Mouse (Mus musculus) heart, adult 2 months (tissue): ENCODE data around the gene Crtc1. TPM values are rescaled to one million over a fixed set of nuclear protein-coding genes. Genes with fewer than 3 reads are reported as not detected.

ENCODE experiments used
- DNase-seq, 2 experiments: peaks; one replicate each; pipeline ENCODE4 v3.0.0; 2021
- H3K27ac ChIP-seq: fragments of 200-600 bp; 2 replicates; pipeline ENCODE4 v1.8.1; 2022
- H3K27me3 ChIP-seq: fragments of 200-500 bp; 2 replicates; pipeline ENCODE4 v1.6.1; 2012; ENCODE audit warnings: mild to moderate bottlenecking, low read length, inconsistent platforms, mixed read lengths; ENCODE audit not compliant: control insufficient read depth, insufficient read depth
- H3K36me3 ChIP-seq: fragments of 200-500 bp; 2 replicates; pipeline ENCODE4 v1.6.1; 2012; ENCODE audit warnings: low read length, inconsistent platforms; ENCODE audit not compliant: control insufficient read depth, insufficient read depth
- H3K4me1 ChIP-seq: fragments of 200-500 bp; 2 replicates; pipeline ENCODE4 v1.6.1; 2011; ENCODE audit warnings: low read length; ENCODE audit not compliant: control insufficient read depth, insufficient read depth
- H3K4me3 ChIP-seq: fragments of 200-600 bp; 2 replicates; pipeline ENCODE4 v1.8.1; 2022
- H3K79me2 ChIP-seq: fragments of 200-500 bp; replicated peaks from 2 replicates; pipeline ENCODE4 v1.6.1; 2012; ENCODE audit warnings: mild to moderate bottlenecking, inconsistent platforms, low read length, moderate library complexity, mixed read lengths; ENCODE audit not compliant: control insufficient read depth, insufficient read depth
- H3K9ac ChIP-seq: fragments of 200-500 bp; 2 replicates; pipeline ENCODE4 v1.6.1; 2012; ENCODE audit warnings: low read depth, mild to moderate bottlenecking, control low read depth, inconsistent platforms, low read length, mixed read lengths
- CTCF ChIP-seq: fragments of 200-600 bp; IDR thresholded peaks from 2 replicates; pipeline ENCODE4 v1.8.1; 2022; ENCODE audit warnings: antibody characterized with exemption, mild to moderate bottlenecking, moderate library complexity
- EP300 ChIP-seq: fragments of 200-500 bp; IDR thresholded peaks from 2 replicates; pipeline ENCODE4 v1.6.1; 2011; ENCODE audit warnings: low read depth, low read length, control low read depth; ENCODE audit not compliant: insufficient read depth
- POLR2A ChIP-seq: fragments of 200-500 bp; IDR thresholded peaks from 2 replicates; pipeline ENCODE4 v1.6.1; 2011; ENCODE audit warnings: mild to moderate bottlenecking, low read depth, low read length, control low read depth; ENCODE audit not compliant: insufficient read depth
- WGBS: fragments of 180-500 bp; shearing (Covaris S2); methylation state at CpG from one replicate; pipeline ENCODE4 v1.1.7; 2018; 5-methylcytosine and 5-hydroxymethylcytosine counted together
- intact Hi-C: fragments of 180-260 bp; cut with DNase I; formaldehyde crosslinking; loops from one replicate; pipeline ENCODE4 v1.15.1; 2025
- polyA plus RNA-seq: library from polyadenylated mRNA; depleted of rRNA; stranded (reverse); fragments of >200 nt; gene quantifications from 2 replicates; pipeline ENCODE4 v1.2.3, GENCODE M21; 2012
- total RNA-seq, 2 experiments: library from RNA; stranded (reverse); gene quantifications; 2 replicates each; pipeline ENCODE4 v1.2.3; 2021

The Crtc1 gene
- total and polyA plus RNA-seq, 3 experiments: 7.4 to 14.9 (median 8.1) TPM

GRCm38 (mm10) chr8:70431213-70431612, 8.2 kb downstream of the Crtc1 start:
- no peaks in the 10 kb centered on the region for H3K4me1 ChIP-seq
- intact Hi-C loops: no loop called here
- no peak overlapping the region for H3K27ac ChIP-seq
- TF ChIP-seq POLR2A: no peak
- TF ChIP-seq CTCF: no peak
- no peak for TF ChIP-seq EP300
- no peaks in the 10 kb centered on the region for H3K36me3 ChIP-seq
- H3K4me3 ChIP-seq: no peak overlapping the region
- DNase-seq: no peak
- 0 out of 2 replicates have a peak, but pooled peaks cover 3% of the 10 kb centered on the region for H3K79me2 ChIP-seq
- no peak overlapping the region for H3K9ac ChIP-seq
- WGBS: 89% methylated on average over 4 of the region's 4 CpGs
- no peaks in the 10 kb centered on the region for H3K27me3 ChIP-seq

- Histone ChIP-seq H3K4me1 (no peaks in the 10 kb centered on the region), H3K4me3 (no peak overlapping the region), H3K27me3 (no peaks in the 10 kb centered on the region), H3K9ac (no peak overlapping the region), H3K27ac (no peak overlapping the region), H3K36me3 (no peaks in the 10 kb centered on the region), H3K79me2 (no peaks in the 10 kb centered on the region)
- WGBS: 82% methylated on average over 2 of the region's 2 CpGs
- intact Hi-C loops: no loop called here
- TF ChIP-seq EP300: no peak
- no peak for TF ChIP-seq POLR2A
- no peak for TF ChIP-seq CTCF
- no peak for DNase-seq
These were observed 13.0 kb downstream of the Crtc1 start for GRCm38 (mm10) chr8:70426300-70426907.

- H3K36me3 ChIP-seq: no peaks in the 10 kb centered on the region
- TF ChIP-seq POLR2A (no peak), EP300 (no peak), CTCF (no peak)
- H3K4me3 ChIP-seq: no peak overlapping the region
- no peak overlapping the region for H3K27ac ChIP-seq
- H3K4me1 ChIP-seq: no peaks in the 10 kb centered on the region
- intact Hi-C loops: no loop called here
- no peaks in the 10 kb centered on the region for H3K27me3 ChIP-seq
- no peak for DNase-seq
- H3K9ac ChIP-seq: no peak overlapping the region
- H3K79me2 ChIP-seq: no peaks in the 10 kb centered on the region
- WGBS: 88% methylated on average over 2 of the region's 2 CpGs
These were observed 16.7 kb downstream of the Crtc1 start for GRCm38 (mm10) chr8:70422722-70423121.

GRCm38 (mm10) chr8:70421349-70422104, 17.9 kb downstream of the Crtc1 start:
- H3K36me3 ChIP-seq: no peaks in the 10 kb centered on the region
- no peaks in the 10 kb centered on the region for H3K4me1 ChIP-seq
- no peaks in the 10 kb centered on the region for H3K79me2 ChIP-seq
- intact Hi-C loops: no loop called here
- no peak for DNase-seq
- 81% methylated on average over 18 of the region's 18 CpGs for WGBS
- H3K27me3 ChIP-seq: no peaks in the 10 kb centered on the region
- H3K27ac ChIP-seq: no peak overlapping the region
- TF ChIP-seq EP300 (no peak), CTCF (no peak), POLR2A (no peak)
- H3K4me3 ChIP-seq: no peak overlapping the region
- no peak overlapping the region for H3K9ac ChIP-seq

- H3K4me1 ChIP-seq: no peaks in the 10 kb centered on the region
- no peak for DNase-seq
- no peak overlapping the region for H3K27ac ChIP-seq
- no peak overlapping the region for H3K4me3 ChIP-seq
- intact Hi-C loops: no loop called here
- no peaks in the 10 kb centered on the region for H3K79me2 ChIP-seq
- H3K36me3 ChIP-seq: no peaks in the 10 kb centered on the region
- TF ChIP-seq POLR2A (no peak), EP300 (no peak), CTCF (no peak)
- no peaks in the 10 kb centered on the region for H3K27me3 ChIP-seq
- H3K9ac ChIP-seq: no peak overlapping the region
- 81% methylated on average over 11 of the region's 11 CpGs for WGBS
These were observed 19.3 kb downstream of the Crtc1 start for GRCm38 (mm10) chr8:70419879-70420643.
